Mouse (Mus musculus) cerebellum, adult 2 months (tissue): Measurements from ENCODE around the gene Atg2a.

Experiments
- CTCF ChIP-seq: fragments of 200-500 bp; IDR thresholded peaks from 2 replicates; pipeline ENCODE4 v1.5.1; 2011; ENCODE audit warnings: low read depth, mild to moderate bottlenecking, control low read depth, low read length, moderate library complexity, borderline replicate concordance; ENCODE audit not compliant: insufficient read depth
- POLR2A ChIP-seq: fragments of 200-500 bp; IDR thresholded peaks from 2 replicates; pipeline ENCODE4 v1.6.1; 2011; ENCODE audit warnings: low read length, control low read depth, borderline replicate concordance; ENCODE audit not compliant: insufficient read depth

DNA sequence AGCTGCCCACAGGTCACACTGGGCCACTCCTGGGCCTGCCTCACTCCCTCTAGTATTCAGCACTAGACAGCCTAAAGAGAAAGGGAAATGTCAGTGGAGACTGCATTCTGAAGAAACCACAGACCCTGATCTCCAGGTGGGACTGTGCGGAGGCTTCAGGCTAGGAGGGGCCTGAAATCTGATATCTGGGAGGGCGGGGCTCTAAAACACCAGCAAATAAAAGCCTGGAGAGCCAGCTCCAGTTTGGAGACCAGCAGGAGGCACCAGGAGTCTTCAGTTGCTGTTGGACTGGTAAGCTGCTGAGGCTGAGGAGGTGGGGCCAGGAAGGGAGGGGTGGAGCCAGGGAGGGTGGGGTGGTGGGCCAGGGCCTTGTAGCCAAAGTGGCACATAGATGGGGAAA is 15.3 kb upstream of the Atg2a start, which contains the start of gene Gpha2:
- no peak for TF ChIP-seq POLR2A
- no peak for TF ChIP-seq CTCF
